Mouse (Mus musculus) CH12.LX (cell line): ENCODE measurements at regions not wholly inside any gene's neighbourhood (a gene's known extent, or its start where the extent isn't known, plus 50 kb on each side); places are given as distances from the start of the nearest gene placed in this dataset.

Source experiments
- DNase-seq: peaks from one replicate; pipeline ENCODE4 v3.0.0-alpha.2; 2013; ENCODE audit errors: extremely low read depth
- H3K27ac ChIP-seq: 2 replicates; pipeline ENCODE4 v1.5.1; 2012; ENCODE audit warnings: low read depth, mild to moderate bottlenecking, control low read depth, moderate library complexity; ENCODE audit not compliant: insufficient read depth
- H3K27me3 ChIP-seq: replicated peaks from 2 replicates; pipeline ENCODE3; 2012; ENCODE audit warnings: inconsistent platforms
- H3K36me3 ChIP-seq, 2 experiments: replicated peaks in 1 of 2; 2 replicates each; pipeline versions ENCODE3 to v1.6.1; 2012; ENCODE audit warnings: inconsistent platforms in 1 of 2, low read length in 1 of 2, mild to moderate bottlenecking in 1 of 2, mixed read lengths in 1 of 2, moderate library complexity in 1 of 2; ENCODE audit not compliant: control insufficient read depth in 1 of 2, insufficient read depth in 1 of 2
- H3K4me1 ChIP-seq, 2 experiments: 2 replicates each; pipeline ENCODE4 v1.6.1; 2012; ENCODE audit warnings: inconsistent platforms in 1 of 2, moderate library complexity in 1 of 2; ENCODE audit not compliant: insufficient read depth in 2 of 2, control insufficient read depth in 1 of 2
- H3K4me2 ChIP-seq: 2 replicates; pipeline ENCODE4 v1.6.1; 2012; ENCODE audit warnings: low read depth, mild to moderate bottlenecking, control low read depth; ENCODE audit not compliant: poor library complexity, insufficient read depth, severe bottlenecking
- H3K4me3 ChIP-seq, 3 experiments: fragments of 150-350 bp in 1 of 3; sonication (generic) in 1 of 3; replicated peaks in 1 of 3; 2 replicates each; pipeline versions ENCODE3 to v1.5.1; 2011 to 2012; ENCODE audit warnings: low read depth in 2 of 3, low read length in 2 of 3, mild to moderate bottlenecking in 2 of 3, moderate library complexity in 2 of 3, control low read depth in 1 of 3, improper control_type of control experiment in 1 of 3, inconsistent platforms in 1 of 3, mixed read lengths in 1 of 3; ENCODE audit not compliant: poor library complexity in 1 of 3
- H3K79me2 ChIP-seq: replicated peaks from 2 replicates; pipeline ENCODE4 v1.6.1; 2012; ENCODE audit warnings: mild to moderate bottlenecking, moderate library complexity; ENCODE audit not compliant: control insufficient read depth, poor library complexity, insufficient read depth, severe bottlenecking; ENCODE audit errors: extremely low read depth
- H3K9ac ChIP-seq: 2 replicates; pipeline ENCODE4 v1.6.1; 2012; ENCODE audit warnings: low read depth, mild to moderate bottlenecking, control low read depth, moderate library complexity; ENCODE audit not compliant: insufficient read depth
- H3K9me3 ChIP-seq: replicated peaks from 2 replicates; pipeline ENCODE3; 2012; ENCODE audit warnings: low read length, inconsistent platforms, mixed read lengths
- BHLHE40 ChIP-seq: IDR thresholded peaks from 2 replicates; pipeline ENCODE4 v1.6.1; 2011; ENCODE audit warnings: mild to moderate bottlenecking, low read depth, low read length, improper control_type of control experiment
- CHD1 ChIP-seq: IDR thresholded peaks from 2 replicates; pipeline ENCODE4 v1.6.1; 2012; ENCODE audit warnings: low read depth, low read length, improper control_type of control experiment, inconsistent platforms
- CHD2 ChIP-seq: IDR thresholded peaks from 2 replicates; pipeline ENCODE4 v1.6.1; 2011; ENCODE audit warnings: low read length, improper control_type of control experiment
- CTCF ChIP-seq, 2 experiments: IDR thresholded peaks in 1 of 2; conservative IDR thresholded peaks in 1 of 2; 2 replicates each; pipeline ENCODE4 v1.5.1; 2011 to 2012; ENCODE audit warnings: low read depth in 2 of 2, low read length in 2 of 2, improper control_type of control experiment in 1 of 2, inconsistent platforms in 1 of 2, mild to moderate bottlenecking in 1 of 2, moderate library complexity in 1 of 2
- ELF1 ChIP-seq: IDR thresholded peaks from 2 replicates; pipeline ENCODE4 v1.6.1; 2014; ENCODE audit warnings: low read depth, mild to moderate bottlenecking, inconsistent platforms, low read length, improper control_type of control experiment
- EP300 ChIP-seq: IDR thresholded peaks from 2 replicates; pipeline ENCODE4 v1.6.1; 2011; ENCODE audit warnings: low read length, improper control_type of control experiment
- ETS1 ChIP-seq: conservative IDR thresholded peaks from 2 replicates; pipeline ENCODE4 v1.6.1; 2012; ENCODE audit warnings: low read depth, mild to moderate bottlenecking, inconsistent platforms, low read length, improper control_type of control experiment, moderate library complexity
- GABPA ChIP-seq: IDR thresholded peaks from 2 replicates; pipeline ENCODE4 v1.6.1; 2012; ENCODE audit warnings: low read depth, low read length, improper control_type of control experiment, inconsistent platforms; ENCODE audit not compliant: insufficient replicate concordance
- HCFC1 ChIP-seq: IDR thresholded peaks from 2 replicates; pipeline ENCODE4 v1.6.1; 2012; ENCODE audit warnings: low read depth, mild to moderate bottlenecking, inconsistent platforms, low read length, improper control_type of control experiment
- IRF4 ChIP-seq: IDR thresholded peaks from 2 replicates; pipeline ENCODE4 v1.6.1; 2014; ENCODE audit warnings: low read depth, mild to moderate bottlenecking, inconsistent platforms, low read length, improper control_type of control experiment
- JUND ChIP-seq: conservative IDR thresholded peaks from 2 replicates; pipeline ENCODE4 v1.6.1; 2011; ENCODE audit warnings: low read depth, low read length, improper control_type of control experiment
- MAZ ChIP-seq: IDR thresholded peaks from 2 replicates; pipeline ENCODE4 v1.6.1; 2012; ENCODE audit warnings: low read depth, mild to moderate bottlenecking, inconsistent platforms, low read length, improper control_type of control experiment, moderate library complexity
- MEF2A ChIP-seq: IDR thresholded peaks from 2 replicates; pipeline ENCODE4 v1.6.1; 2014; ENCODE audit warnings: low read depth, mild to moderate bottlenecking, inconsistent platforms, low read length, improper control_type of control experiment, borderline replicate concordance
- MXI1 ChIP-seq: IDR thresholded peaks from 2 replicates; pipeline ENCODE4 v1.6.1; 2011; ENCODE audit warnings: mild to moderate bottlenecking, low read depth, low read length, improper control_type of control experiment
- NELFE ChIP-seq: IDR thresholded peaks from 2 replicates; pipeline ENCODE4 v1.6.1; 2011; ENCODE audit warnings: low read depth, low read length, improper control_type of control experiment
- NRF1 ChIP-seq: IDR thresholded peaks from 2 replicates; pipeline ENCODE4 v1.6.1; 2014; ENCODE audit warnings: low read depth, mild to moderate bottlenecking, inconsistent platforms, low read length, improper control_type of control experiment, moderate library complexity
- PAX5 ChIP-seq: IDR thresholded peaks from 2 replicates; pipeline ENCODE4 v1.6.1; 2012; ENCODE audit warnings: low read length, inconsistent platforms, mixed read lengths
- POLR2AphosphoS2 ChIP-seq: IDR thresholded peaks from 2 replicates; pipeline ENCODE4 v1.6.1; 2011; ENCODE audit warnings: low read depth, low read length, improper control_type of control experiment
- RAD21 ChIP-seq: IDR thresholded peaks from 2 replicates; pipeline ENCODE4 v1.6.1; 2011; ENCODE audit warnings: low read depth, mild to moderate bottlenecking, low read length, improper control_type of control experiment, moderate library complexity
- RCOR1 ChIP-seq: conservative IDR thresholded peaks from 2 replicates; pipeline ENCODE4 v1.6.1; 2012; ENCODE audit warnings: low read depth, mild to moderate bottlenecking, inconsistent platforms, low read length, improper control_type of control experiment
- SIN3A ChIP-seq: IDR thresholded peaks from 2 replicates; pipeline ENCODE4 v1.6.1; 2012; ENCODE audit warnings: low read length, improper control_type of control experiment, inconsistent platforms
- SMC3 ChIP-seq: IDR thresholded peaks from 2 replicates; pipeline ENCODE4 v1.6.1; 2011; ENCODE audit warnings: low read depth, low read length, improper control_type of control experiment
- UBTF ChIP-seq: IDR thresholded peaks from 2 replicates; pipeline ENCODE4 v1.6.1; 2012; ENCODE audit warnings: low read depth, mild to moderate bottlenecking, inconsistent platforms, low read length, improper control_type of control experiment, moderate library complexity
- USF1 ChIP-seq: IDR thresholded peaks from 2 replicates; pipeline ENCODE4 v1.6.1; 2014; ENCODE audit warnings: low read depth, mild to moderate bottlenecking, inconsistent platforms, low read length, improper control_type of control experiment
- USF2 ChIP-seq: conservative IDR thresholded peaks from 2 replicates; pipeline ENCODE4 v1.6.1; 2011; ENCODE audit warnings: low read depth, low read length, improper control_type of control experiment
- ZC3H11A ChIP-seq: IDR thresholded peaks from 2 replicates; pipeline ENCODE4 v1.6.1; 2012; ENCODE audit warnings: low read depth, mild to moderate bottlenecking, inconsistent platforms, low read length, improper control_type of control experiment
- ZKSCAN1 ChIP-seq: IDR thresholded peaks from 2 replicates; pipeline ENCODE4 v1.6.1; 2012; ENCODE audit warnings: low read depth, inconsistent platforms, low read length, improper control_type of control experiment, borderline replicate concordance
- ZNF384 ChIP-seq: IDR thresholded peaks from 2 replicates; pipeline ENCODE4 v1.6.1; 2012; ENCODE audit warnings: low read depth, low read length, improper control_type of control experiment, inconsistent platforms
- dilution Hi-C: fragments of 300-500 bp; cut with MboI; formaldehyde crosslinking; loops from 2 replicates; pipeline ENCODE4 v1.14.3; 2020; ENCODE audit warnings: low sequenced_read_pairs; ENCODE audit not compliant: extremely low pct_unique_long_range_greater_than_20kb, extremely low pct_ligation_motif_present
- in situ Hi-C: fragments of 300-500 bp; cut with MboI; formaldehyde crosslinking; loops from 3 replicates; pipeline ENCODE4 v1.14.3; 2019; ENCODE audit warnings: low sequenced_read_pairs, low pct_ligation_motif_present, low pct_unique_long_range_greater_than_20kb, mixed read lengths

- no peak overlapping the region for H3K4me2 ChIP-seq
- no peaks in the 10 kb centered on the region for H3K9me3 ChIP-seq
- no peak for DNase-seq
- in situ Hi-C loops (no loop called here), dilution Hi-C loops (no loop called here)
- no peak overlapping the region for H3K9ac ChIP-seq
- no peaks in the 10 kb centered on the region for H3K36me3 ChIP-seq
- no peak overlapping the region for H3K4me3 ChIP-seq
- TF ChIP-seq PAX5, result no peak
- no peaks in the 10 kb centered on the region for H3K27me3 ChIP-seq
- H3K27ac ChIP-seq, result no peak overlapping the region
- no peaks in the 10 kb centered on the region for H3K4me1 ChIP-seq
- no peaks in the 10 kb centered on the region for H3K79me2 ChIP-seq
Observed at GRCm38 (mm10) chr13:102060213-102060612, 292.2 kb upstream of the Pik3r1 start.

GRCm38 (mm10) chr13:102064590-102065273 lies 296.7 kb upstream of the Pik3r1 start:
- Histone ChIP-seq H3K79me2 (no peaks in the 10 kb centered on the region), H3K27me3 (no peaks in the 10 kb centered on the region), H3K27ac (no peak overlapping the region), H3K4me1 (no peaks in the 10 kb centered on the region), H3K9me3 (no peaks in the 10 kb centered on the region), H3K36me3 (no peaks in the 10 kb centered on the region), H3K4me2 (no peak overlapping the region), H3K9ac (no peak overlapping the region), H3K4me3 (no peak overlapping the region)
- TF ChIP-seq UBTF, result no peak
- TF ChIP-seq ZKSCAN1, result no peak
- TF ChIP-seq CHD1, result no peak
- no peak for TF ChIP-seq BHLHE40
- no peak for TF ChIP-seq JUND
- TF ChIP-seq MAZ, result no peak
- no peak for TF ChIP-seq PAX5
- no peak for TF ChIP-seq SIN3A
- TF ChIP-seq EP300, result no peak
- no peak for TF ChIP-seq POLR2AphosphoS2
- TF ChIP-seq SMC3, result no peak
- TF ChIP-seq USF1, result no peak
- no peak for TF ChIP-seq MEF2A
- no peak for TF ChIP-seq NELFE
- TF ChIP-seq CTCF (conservative IDR thresholded peaks at IDR 0.05 in 1 of 2, IDR thresholded peaks at IDR 0.05 in 1 of 2; ENCODE audit: low read depth in 2 of 2, low read length in 2 of 2), result no peak
- no peak for TF ChIP-seq USF2
- DNase-seq, result no peak
- in situ Hi-C loops (no loop called here), dilution Hi-C loops (no loop called here)

- dilution Hi-C loops, result no loop called here
- TF ChIP-seq CHD2 (no peak), ELF1 (no peak), IRF4 (no peak), NELFE (no peak), USF1 (no peak), SIN3A (no peak), MAZ (no peak), RAD21 (no peak), MEF2A (no peak), ZC3H11A (no peak), BHLHE40 (no peak), RCOR1 (no peak), NRF1 (no peak), HCFC1 (no peak), ETS1 (no peak), MXI1 (no peak), ZNF384 (no peak), GABPA (no peak)
- H3K9me3 ChIP-seq, result no peaks in the 10 kb centered on the region
Observed at GRCm38 (mm10) chr13:102065274-102065640, 297.2 kb upstream of the Pik3r1 start.

More at GRCm38 (mm10) chr13:102065274-102065640, 297.2 kb upstream of the Pik3r1 start:
- in situ Hi-C loops, result no loop called here
- Histone ChIP-seq H3K4me3 (no peak overlapping the region), H3K27ac (no peak overlapping the region), H3K36me3 (no peaks in the 10 kb centered on the region), H3K27me3 (no peaks in the 10 kb centered on the region), H3K9ac (no peak overlapping the region), H3K4me2 (no peak overlapping the region), H3K79me2 (no peaks in the 10 kb centered on the region), H3K4me1 (no peaks in the 10 kb centered on the region)
- no peak for DNase-seq
